Mouse (Mus musculus) olfactory bulb, adult 2 months (tissue): ENCODE results near the gene Fgfr2.

ENCODE experiments used
- CTCF ChIP-seq: fragments of 200-500 bp; IDR thresholded peaks from 2 replicates; pipeline ENCODE4 v1.5.1; 2012; ENCODE audit warnings: low read depth, mild to moderate bottlenecking, low read length, moderate library complexity; ENCODE audit not compliant: insufficient read depth
- POLR2A ChIP-seq: fragments of 200-500 bp; IDR thresholded peaks from 2 replicates; pipeline ENCODE4 v1.6.1; 2012; ENCODE audit warnings: mild to moderate bottlenecking, low read depth, low read length, moderate library complexity; ENCODE audit not compliant: insufficient read depth

- TF ChIP-seq CTCF (no peak), POLR2A (no peak)
These were observed 147.1 kb downstream of the Fgfr2 start for GRCm38 (mm10) chr7:132976079-132976478.
